Mouse (Mus musculus): ENCODE data around the gene Eif5a. TPM values are rescaled to one million over a fixed set of nuclear protein-coding genes. Genes with fewer than 3 reads are reported as not detected.
"Not testable (repeated sequence)": the region's sequence is repeated elsewhere in the genome, so short reads cannot be mapped to it uniquely, and the experiment has no call there.

The Eif5a gene
- polyA plus RNA-seq, 1 experiment from 2014 or later = 1,129 TPM

GRCm38 (mm10) chr11:69955618-69956017 lies 33.9 kb upstream of the Eif5a start:
- not testable (repeated sequence) for H3K36me3 ChIP-seq; H3K4me1 ChIP-seq (replicated peaks); H3K27ac ChIP-seq; ATAC-seq (ENCODE audit: low FRiP score); H3K4me2 ChIP-seq; H3K4me3 ChIP-seq; H3K9ac ChIP-seq; H3K9me3 ChIP-seq
- WGBS = 81% methylated on average over 4 of the region's 4 CpGs
- H3K27me3 ChIP-seq = peaks cover 39% of the 10 kb centered on the region

GRCm38 (mm10) chr11:69953267-69953915 lies 31.6 kb upstream of the Eif5a start:
- no peaks in the 10 kb centered on the region for H3K9me3 ChIP-seq
- peaks cover 4% of the 10 kb centered on the region for H3K4me1 ChIP-seq (replicated peaks)
- ATAC-seq (ENCODE audit: low FRiP score) = no peak
- no peak overlapping the region for H3K27ac ChIP-seq
- WGBS = 68% methylated on average over 11 of the region's 11 CpGs
- no peak overlapping the region for H3K4me2 ChIP-seq
- no peaks in the 10 kb centered on the region for H3K36me3 ChIP-seq
- H3K27me3 ChIP-seq = peaks cover 38% of the 10 kb centered on the region; the same call in 1 of the 2 replicates
- no peak overlapping the region for H3K9ac ChIP-seq
- H3K4me3 ChIP-seq = no peak overlapping the region

GRCm38 (mm10) chr11:69952274-69952673 lies 30.5 kb upstream of the Eif5a start:
- H3K27me3 ChIP-seq = peaks cover 45% of the 10 kb centered on the region; the same call in 1 of the 2 replicates
- no peak overlapping the region for H3K9ac ChIP-seq
- no peak overlapping the region for H3K4me2 ChIP-seq
- 53% methylated on average over 1 of the region's 1 CpGs for WGBS
- no peaks in the 10 kb centered on the region for H3K9me3 ChIP-seq
- no peaks in the 10 kb centered on the region for H3K36me3 ChIP-seq
- no peak for ATAC-seq (ENCODE audit: low FRiP score)
- peaks cover 15% of the 10 kb centered on the region for H3K4me1 ChIP-seq (replicated peaks)
- H3K4me3 ChIP-seq = no peak overlapping the region
- H3K27ac ChIP-seq = no peak overlapping the region

GRCm38 (mm10) chr11:69950807-69951459 lies 29.2 kb upstream of the Eif5a start:
- H3K4me1 ChIP-seq (replicated peaks) = peaks cover 19% of the 10 kb centered on the region

GRCm38 (mm10) chr11:69948763-69949150 lies 27.0 kb upstream of the Eif5a start:
- H3K9me3 ChIP-seq = no peaks in the 10 kb centered on the region
- H3K9ac ChIP-seq = no peak overlapping the region
- H3K27me3 ChIP-seq = peaks cover 43% of the 10 kb centered on the region
- H3K4me2 ChIP-seq = peak overlapping the region; percentile 62
- WGBS = 1% methylated on average over 14 of the region's 14 CpGs
- peak overlapping the region; percentile 40; the same call in 1 of the 2 replicates for H3K27ac ChIP-seq
- no peaks in the 10 kb centered on the region for H3K36me3 ChIP-seq
- H3K4me3 ChIP-seq = peak overlapping the region; percentile 44
- ATAC-seq (ENCODE audit: low FRiP score) = peak; percentile 25; the same call in 1 of the 2 replicates
- peaks cover 19% of the 10 kb centered on the region for H3K4me1 ChIP-seq (replicated peaks)

More at GRCm38 (mm10) chr11:69950807-69951459, 29.2 kb upstream of the Eif5a start:
- no peak for ATAC-seq (ENCODE audit: low FRiP score)
- H3K4me3 ChIP-seq = no peak overlapping the region
- H3K27ac ChIP-seq = no peak overlapping the region
- no peak overlapping the region for H3K4me2 ChIP-seq
- no peak overlapping the region for H3K9ac ChIP-seq
- H3K36me3 ChIP-seq = no peaks in the 10 kb centered on the region
- H3K27me3 ChIP-seq = peaks cover 50% of the 10 kb centered on the region
- WGBS = 46% methylated on average over 4 of the region's 4 CpGs
- H3K9me3 ChIP-seq = no peaks in the 10 kb centered on the region

- peak; percentile 93 for ATAC-seq (ENCODE audit: low FRiP score)
- under 1% methylated on average over 34 of the region's 34 CpGs for WGBS
- peak within 1 kb of the TSS; percentile 40; the same call in 1 of the 2 replicates for H3K27ac ChIP-seq
These were observed 26.5 kb upstream of the Eif5a start, which contains the start of gene Slc2a4 for GRCm38 (mm10) chr11:69948066-69948762. Gene Slc2a4, minus strand, starts transcription at chr11:69948188.

GRCm38 (mm10) chr11:69947337-69948065 lies 25.7 kb upstream of the Eif5a start:
- Histone ChIP-seq H3K9ac (peak overlapping the region; percentile 63), H3K36me3 (no peaks in the 10 kb centered on the region), H3K4me3 (peak overlapping the region; percentile 44), H3K27ac (no peak overlapping the region), H3K4me2 (peak overlapping the region; percentile 62), H3K27me3 (peaks cover 40% of the 10 kb centered on the region), H3K9me3 (no peaks in the 10 kb centered on the region), H3K4me1 (replicated peaks) (peaks cover 19% of the 10 kb centered on the region)
- ATAC-seq (ENCODE audit: low FRiP score) = peak; percentile 46
- 2% methylated on average over 29 of the region's 29 CpGs for WGBS

More at GRCm38 (mm10) chr11:69948066-69948762, 26.5 kb upstream of the Eif5a start, which contains the start of gene Slc2a4:
- Histone ChIP-seq H3K4me3 (peak within 1 kb of the TSS; percentile 44), H3K27me3 (peaks cover 43% of the 10 kb centered on the region), H3K36me3 (no peaks in the 10 kb centered on the region), H3K4me1 (replicated peaks) (peaks cover 19% of the 10 kb centered on the region), H3K9me3 (no peaks in the 10 kb centered on the region), H3K9ac (peak within 1 kb of the TSS; percentile 63), H3K4me2 (peak within 1 kb of the TSS; percentile 62)

- Histone ChIP-seq H3K36me3 (no peaks in the 10 kb centered on the region), H3K9ac (no peak overlapping the region), H3K27me3 (peaks cover 34% of the 10 kb centered on the region), H3K27ac (no peak overlapping the region), H3K4me1 (replicated peaks) (peaks cover 19% of the 10 kb centered on the region), H3K9me3 (no peaks in the 10 kb centered on the region), H3K4me3 (no peak overlapping the region; the same call in 1 of the 2 replicates), H3K4me2 (no peak overlapping the region)
- no peak for ATAC-seq (ENCODE audit: low FRiP score)
- WGBS = 93% methylated on average over 18 of the region's 18 CpGs
These were observed 24.5 kb upstream of the Eif5a start for GRCm38 (mm10) chr11:69945997-69946891.

- ATAC-seq (ENCODE audit: low FRiP score) = no peak
- no peak overlapping the region for H3K4me2 ChIP-seq
- no peak overlapping the region for H3K4me3 ChIP-seq
- H3K27me3 ChIP-seq = peaks cover 26% of the 10 kb centered on the region
- H3K36me3 ChIP-seq = no peaks in the 10 kb centered on the region
- WGBS = 76% methylated on average over 13 of the region's 13 CpGs
- no peaks in the 10 kb centered on the region for H3K9me3 ChIP-seq
- H3K4me1 ChIP-seq (replicated peaks) = peaks cover 22% of the 10 kb centered on the region
- H3K27ac ChIP-seq = no peak overlapping the region
- H3K9ac ChIP-seq = no peak overlapping the region
These were observed 23.5 kb upstream of the Eif5a start for GRCm38 (mm10) chr11:69945216-69945615.

GRCm38 (mm10) chr11:69940962-69941361 lies 19.2 kb upstream of the Eif5a start:
- 80% methylated on average over 4 of the region's 4 CpGs for WGBS
- Histone ChIP-seq H3K4me2 (no peak overlapping the region), H3K36me3 (no peaks in the 10 kb centered on the region), H3K27ac (no peak overlapping the region), H3K9ac (no peak overlapping the region), H3K27me3 (peaks cover 43% of the 10 kb centered on the region), H3K4me1 (replicated peaks) (peaks cover 15% of the 10 kb centered on the region), H3K9me3 (no peaks in the 10 kb centered on the region), H3K4me3 (no peak overlapping the region)
- no peak for ATAC-seq (ENCODE audit: low FRiP score)

- Histone ChIP-seq H3K4me2 (no peak overlapping the region), H3K27me3 (peaks cover 50% of the 10 kb centered on the region), H3K4me1 (replicated peaks) (peaks cover 20% of the 10 kb centered on the region), H3K9me3 (no peaks in the 10 kb centered on the region), H3K27ac (no peak overlapping the region), H3K4me3 (no peak overlapping the region), H3K9ac (no peak overlapping the region), H3K36me3 (no peaks in the 10 kb centered on the region)
- 92% methylated on average over 17 of the region's 17 CpGs for WGBS
- no peak for ATAC-seq (ENCODE audit: low FRiP score)
These were observed 18.0 kb upstream of the Eif5a start for GRCm38 (mm10) chr11:69939731-69940130.

All from hindbrain, embryonic 13.5 days (tissue).